Mouse (Mus musculus): ENCODE results near the gene Abhd14b.

Gene Abhd14b

DNA sequence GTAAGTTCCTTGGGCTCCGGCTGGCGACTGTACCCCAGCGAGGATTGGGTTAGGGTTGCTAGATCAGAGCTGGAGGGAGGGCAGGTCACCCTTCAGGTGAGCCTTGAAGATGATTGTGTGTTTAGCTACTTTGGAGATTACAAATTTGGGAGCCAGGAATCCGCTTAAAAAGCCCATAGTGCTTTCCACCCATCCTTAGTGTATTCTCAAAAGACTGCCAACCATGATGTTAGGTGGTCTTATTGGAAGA, 17.3 kb upstream of the Abhd14b start:
- DNase-seq: no peak

DNA sequence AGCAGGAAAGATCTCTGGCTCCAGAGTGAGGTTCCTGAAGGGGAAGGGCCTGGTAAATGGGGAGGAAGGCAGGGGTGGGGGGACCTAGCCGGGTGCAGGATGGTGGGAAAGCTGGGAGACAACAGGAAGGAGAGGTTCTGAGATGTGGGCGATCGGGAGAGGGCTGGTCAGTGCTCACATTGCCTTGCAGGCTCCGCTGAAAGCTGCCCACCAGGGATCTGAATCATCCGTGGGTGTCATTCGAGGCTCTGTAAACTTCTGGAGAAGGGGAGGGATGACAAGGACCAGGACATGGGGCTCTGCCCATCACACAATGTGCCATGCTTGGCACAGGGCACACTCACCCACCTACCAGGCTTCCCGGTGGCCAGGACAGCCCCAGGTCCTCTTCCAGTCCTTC, 13.9 kb upstream of the Abhd14b start:
- DNase-seq: no peak

DNA sequence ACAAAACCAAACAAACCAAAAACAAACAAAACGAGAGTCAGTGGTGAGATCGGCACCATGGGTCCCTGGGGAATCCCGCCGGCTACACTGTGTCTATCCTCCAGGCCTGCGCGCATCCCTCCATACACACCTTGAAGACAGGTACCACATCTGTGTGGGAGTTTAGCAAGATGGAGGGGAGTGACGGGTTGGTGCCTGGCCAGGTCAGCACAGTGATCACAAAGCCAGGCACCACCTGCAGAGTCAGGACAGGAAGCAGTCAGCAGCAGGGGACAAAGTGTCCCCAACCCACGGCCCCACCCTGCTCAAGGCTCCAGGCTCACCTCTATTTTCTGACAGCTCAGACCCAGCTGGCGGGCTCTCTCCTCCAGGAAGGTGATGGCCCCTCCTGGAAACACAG, 10.7 kb upstream of the Abhd14b start:
- peak; percentile 4 for DNase-seq

DNA sequence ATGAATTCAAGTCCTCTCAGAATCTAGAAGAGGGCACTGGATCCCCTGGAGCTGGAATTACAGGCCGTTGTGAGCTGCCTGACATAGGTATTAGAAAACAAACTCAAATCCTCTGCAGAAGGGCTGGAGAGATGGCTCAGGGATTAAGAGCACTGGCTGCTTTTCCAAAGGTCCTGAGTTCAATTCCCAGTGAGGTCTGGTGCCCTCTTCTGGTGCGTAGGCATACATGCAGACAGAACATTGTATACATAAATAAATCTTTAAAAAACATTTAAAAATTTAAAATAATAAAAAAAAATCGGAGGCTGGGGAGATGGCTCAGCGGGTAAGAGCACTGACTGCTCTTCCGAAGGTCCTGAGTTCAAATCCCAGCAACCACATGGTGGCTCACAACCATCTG, 4.6 kb upstream of the Abhd14b start:
- DNase-seq: no peak

DNA sequence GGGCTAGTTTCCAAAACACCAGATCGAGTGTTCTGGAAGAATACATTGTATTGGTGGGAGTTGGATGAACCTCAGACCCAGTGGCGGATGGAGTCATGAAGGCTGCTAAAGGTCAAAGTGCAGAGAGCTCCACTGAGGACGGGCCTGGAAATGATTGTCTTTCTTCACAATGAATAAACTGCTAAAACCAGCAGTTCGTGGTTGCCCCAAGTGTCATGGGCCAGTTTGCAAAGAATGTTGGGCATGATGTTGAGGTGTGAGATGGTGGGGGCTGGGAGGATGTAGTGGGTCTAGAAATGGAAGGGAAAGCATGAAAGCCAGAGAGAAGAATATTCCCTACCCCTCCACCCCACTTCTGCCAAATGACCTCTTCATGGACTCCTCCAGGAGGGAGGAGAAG, 2.4 kb upstream of the Abhd14b start:
- peak; percentile 50 for DNase-seq

DNA sequence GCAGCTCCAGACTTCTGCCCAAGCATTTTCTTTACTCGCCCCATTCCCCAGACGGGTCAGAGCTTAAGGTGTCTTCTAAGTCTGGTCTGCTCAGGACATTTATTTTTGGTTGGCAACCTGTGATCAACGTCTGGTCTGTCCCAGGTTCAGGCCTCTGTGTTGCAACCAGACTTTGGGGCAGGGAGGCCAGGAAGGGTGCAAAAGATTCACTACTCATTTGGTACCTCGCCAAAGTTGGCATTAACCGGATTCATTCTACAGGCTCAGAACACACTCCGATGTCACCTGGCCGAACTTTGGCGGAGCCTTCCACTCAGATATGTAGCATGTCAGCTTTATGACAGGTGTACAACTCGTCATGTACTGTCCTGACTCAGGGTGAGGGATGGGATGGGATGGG, 692 bp downstream of the Abhd14b start:
- no peak for DNase-seq

DNA sequence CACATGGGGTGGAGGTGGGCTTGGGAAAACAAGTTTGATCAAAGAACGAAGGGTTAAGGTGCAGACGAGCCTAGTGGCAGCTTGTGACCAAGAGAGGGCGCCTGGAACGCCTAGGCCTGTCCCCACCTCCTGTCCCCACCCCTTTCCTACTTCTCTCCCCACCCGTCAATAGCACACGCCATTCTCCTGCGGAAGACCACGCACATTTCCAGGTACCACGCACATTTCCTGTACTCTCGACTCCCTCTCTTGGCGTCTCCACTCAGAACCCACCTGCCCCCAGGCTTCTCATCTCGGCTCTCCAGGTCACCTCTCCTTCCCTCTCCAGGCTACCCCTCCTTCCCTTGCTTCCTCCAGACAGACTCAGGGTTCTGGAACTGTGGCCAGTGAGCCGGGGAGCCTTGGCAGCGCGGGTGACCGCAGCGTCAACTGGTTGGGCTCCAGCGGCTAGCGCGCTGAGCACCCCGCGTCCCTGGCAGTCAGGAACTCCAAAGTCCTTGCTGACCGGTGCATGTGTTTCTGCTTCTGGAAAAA, 1.3 kb downstream of the Abhd14b start:
- DNase-seq: peak; percentile 86

DNA sequence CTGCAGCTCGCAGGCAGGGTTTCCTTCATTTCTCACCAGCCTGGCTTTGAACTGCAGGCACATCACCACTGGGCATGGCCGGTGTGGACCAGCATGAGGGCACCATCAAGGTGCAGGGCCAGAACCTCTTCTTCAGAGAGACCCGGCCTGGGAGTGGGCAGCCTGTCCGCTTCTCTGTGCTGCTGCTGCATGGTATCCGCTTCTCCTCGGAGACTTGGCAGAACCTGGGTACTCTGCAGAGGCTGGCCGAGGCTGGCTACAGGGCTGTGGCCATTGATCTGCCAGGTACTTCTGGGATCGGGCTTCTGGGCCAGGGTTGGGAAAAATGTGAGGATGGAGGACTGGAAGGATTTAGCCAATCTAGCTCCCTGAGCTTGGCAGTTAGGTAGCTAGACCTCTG, 2.7 kb downstream of the Abhd14b start:
- no peak for DNase-seq

DNA sequence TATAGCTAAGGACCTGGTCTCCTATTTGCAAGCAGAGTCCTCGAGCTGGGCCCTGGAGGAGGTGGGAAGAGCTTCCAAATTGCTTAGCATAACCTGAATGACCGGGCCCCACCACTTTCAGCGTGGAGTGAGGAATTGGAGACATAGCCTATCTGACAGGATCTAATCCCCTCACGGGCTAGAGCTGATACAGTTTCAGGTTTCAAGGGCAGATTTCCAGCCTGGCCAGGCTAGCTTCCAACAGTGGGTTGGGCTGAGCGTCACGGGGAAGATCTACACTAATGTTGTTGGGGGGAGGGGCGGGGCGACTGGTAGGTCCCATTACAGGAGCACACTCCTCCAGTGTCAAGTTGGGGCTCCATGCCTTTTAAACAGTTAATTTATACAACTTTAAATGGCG, 3.4 kb downstream of the Abhd14b start:
- peak; percentile 87 for DNase-seq

DNA sequence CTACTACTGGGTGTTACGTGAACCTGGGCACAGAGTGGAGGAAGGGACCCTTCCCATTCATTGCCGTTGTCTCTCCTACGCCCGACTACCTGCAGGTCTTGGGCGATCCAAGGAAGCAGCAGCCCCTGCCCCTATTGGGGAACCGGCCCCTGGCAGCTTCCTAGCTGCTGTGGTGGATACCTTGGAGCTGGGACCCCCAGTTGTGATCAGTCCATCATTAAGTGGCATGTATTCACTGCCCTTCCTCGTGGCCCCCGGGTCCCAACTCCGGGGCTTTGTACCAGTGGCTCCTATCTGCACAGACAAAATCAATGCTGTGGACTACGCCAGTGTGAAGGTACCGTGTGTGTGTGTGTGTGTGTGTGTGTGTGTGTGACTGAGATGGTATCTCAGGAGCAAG, 4.0 kb downstream of the Abhd14b start:
- no peak for DNase-seq

DNA sequence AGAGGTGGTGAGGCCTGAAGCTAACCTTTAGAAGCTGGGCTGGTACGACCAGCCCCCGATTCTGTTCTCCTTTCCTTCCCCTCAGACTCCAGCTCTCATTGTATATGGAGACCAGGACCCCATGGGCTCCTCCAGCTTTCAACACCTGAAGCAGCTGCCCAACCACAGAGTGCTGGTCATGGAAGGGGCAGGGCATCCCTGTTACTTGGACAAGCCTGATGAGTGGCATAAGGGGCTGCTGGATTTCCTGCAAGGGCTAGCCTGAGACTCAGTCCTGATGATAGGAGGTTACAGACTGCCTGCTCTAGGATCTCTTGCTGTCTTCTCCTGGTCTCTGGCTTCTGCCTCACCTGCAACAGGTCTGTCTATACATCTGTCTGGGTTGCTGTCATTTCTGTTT, 4.6 kb downstream of the Abhd14b start:
- DNase-seq: no peak

DNA sequence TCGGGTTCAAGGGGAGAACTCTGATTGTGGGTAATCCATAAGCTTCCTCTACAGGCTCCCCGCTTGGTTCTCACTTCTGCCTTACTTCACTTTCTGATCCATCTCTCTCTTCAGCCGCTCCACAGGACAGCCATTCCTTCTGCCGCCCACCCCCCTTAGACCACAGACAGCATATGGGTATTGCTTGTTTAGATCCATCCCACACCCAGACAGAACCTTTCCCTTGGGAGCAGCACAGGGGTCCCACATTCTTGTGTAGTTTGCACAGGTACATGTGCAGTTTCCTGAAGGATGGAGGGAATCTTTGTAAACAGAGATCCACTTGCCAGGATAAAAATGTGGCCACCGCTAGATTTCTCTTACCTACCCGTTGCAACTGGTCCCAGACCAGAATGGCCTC, 5.1 kb downstream of the Abhd14b start:
- DNase-seq: no peak

DNA sequence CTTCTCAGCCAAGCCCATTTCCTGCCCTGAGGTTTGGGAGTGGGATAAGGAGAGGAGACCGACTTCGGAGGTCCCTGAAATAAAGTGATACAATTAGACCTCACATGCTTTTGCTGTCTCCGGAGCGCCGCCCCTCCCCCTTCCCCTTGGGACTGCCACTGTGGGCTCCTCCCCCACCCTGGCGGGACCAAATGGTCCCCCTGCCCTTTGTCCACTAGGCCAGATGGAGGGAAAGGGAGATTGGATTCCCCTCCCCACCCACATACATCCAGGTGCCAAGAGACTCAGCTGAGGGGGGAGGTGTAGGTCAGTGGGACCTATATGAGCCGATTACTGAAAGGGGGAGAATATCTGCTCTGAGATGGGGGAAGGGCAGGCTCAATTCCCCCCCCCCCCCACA, 5.6 kb downstream of the Abhd14b start:
- peak; percentile 77 for DNase-seq

DNA sequence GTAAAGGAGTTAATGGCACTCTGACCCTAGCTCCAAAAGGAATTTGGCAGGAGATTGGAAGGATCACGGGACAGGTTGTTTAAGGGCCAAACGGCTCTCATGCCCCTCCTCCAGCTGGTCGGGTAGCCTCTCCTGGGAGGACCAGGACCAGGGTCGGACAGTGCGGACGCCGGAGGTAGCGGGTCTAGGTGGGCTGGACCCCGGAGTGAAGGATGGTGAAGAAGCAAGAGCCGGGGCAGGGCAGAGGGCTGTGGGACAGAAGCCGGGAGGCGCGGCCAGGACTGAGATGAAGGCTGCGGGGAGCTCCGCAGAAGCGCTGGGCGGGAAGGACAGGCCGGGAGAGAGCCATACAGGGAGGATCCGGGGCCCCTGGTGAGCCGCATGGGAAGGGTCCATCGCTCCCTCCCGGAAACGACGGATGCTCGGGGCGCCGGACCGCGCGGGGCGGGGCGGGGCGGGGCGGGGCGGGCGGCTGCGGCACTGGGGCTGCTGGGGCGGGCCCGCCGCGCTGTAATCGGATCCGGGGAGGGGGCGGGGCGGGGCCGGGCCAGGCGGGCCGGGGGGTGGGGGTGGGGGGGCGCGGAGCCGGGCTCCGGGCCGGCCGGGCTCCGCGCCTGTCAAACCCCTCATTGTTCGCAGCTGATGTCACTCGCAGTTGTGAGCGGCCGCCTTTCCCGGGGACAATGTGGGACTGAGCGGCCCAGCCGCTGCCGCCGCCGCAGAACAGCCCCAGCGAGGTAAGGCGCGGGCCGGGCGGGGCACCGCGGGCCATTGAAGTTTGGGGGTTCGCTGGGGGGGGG, 6.2 kb downstream of the Abhd14b start, which contains the start of gene Pcbp4:
Gene Pcbp4 (plus strand): TSS at position 21 of the 800 bp plus-strand sequence.
- peak; percentile 85 for DNase-seq

DNA sequence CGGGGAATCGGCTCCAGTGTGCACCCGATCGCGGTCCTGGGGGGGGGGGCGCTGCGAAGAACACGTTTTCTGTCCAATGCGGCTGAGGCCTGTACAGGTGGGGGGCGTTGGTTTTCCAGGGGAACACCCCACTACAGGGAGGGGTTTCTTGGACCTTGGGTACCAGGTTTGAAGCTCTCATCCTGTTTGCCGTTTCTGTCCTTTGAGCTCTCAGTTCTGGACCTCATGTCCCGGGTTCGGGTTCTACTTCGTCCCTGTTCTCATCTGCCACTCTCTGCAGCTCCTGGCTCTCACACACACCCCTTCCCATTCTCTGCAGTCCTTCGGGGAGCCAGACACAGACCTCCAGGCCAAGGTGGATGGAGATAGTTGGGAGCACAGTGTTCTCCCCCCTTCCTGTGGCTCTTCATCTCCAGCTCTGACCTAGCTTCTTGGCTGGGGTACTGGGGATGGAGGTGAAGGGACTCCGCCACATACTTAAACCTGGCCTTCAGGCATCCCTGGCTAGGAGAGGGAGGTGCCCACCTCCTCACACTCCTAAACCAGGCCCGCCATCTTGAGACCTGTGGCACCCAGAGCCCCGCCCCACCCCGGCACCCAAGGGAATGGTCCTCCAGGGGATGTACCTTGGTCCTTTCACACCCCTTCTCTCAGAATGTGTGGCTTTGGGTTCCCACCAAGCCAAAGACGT, 7.0 kb downstream of the Abhd14b start:
- DNase-seq: no peak

DNA sequence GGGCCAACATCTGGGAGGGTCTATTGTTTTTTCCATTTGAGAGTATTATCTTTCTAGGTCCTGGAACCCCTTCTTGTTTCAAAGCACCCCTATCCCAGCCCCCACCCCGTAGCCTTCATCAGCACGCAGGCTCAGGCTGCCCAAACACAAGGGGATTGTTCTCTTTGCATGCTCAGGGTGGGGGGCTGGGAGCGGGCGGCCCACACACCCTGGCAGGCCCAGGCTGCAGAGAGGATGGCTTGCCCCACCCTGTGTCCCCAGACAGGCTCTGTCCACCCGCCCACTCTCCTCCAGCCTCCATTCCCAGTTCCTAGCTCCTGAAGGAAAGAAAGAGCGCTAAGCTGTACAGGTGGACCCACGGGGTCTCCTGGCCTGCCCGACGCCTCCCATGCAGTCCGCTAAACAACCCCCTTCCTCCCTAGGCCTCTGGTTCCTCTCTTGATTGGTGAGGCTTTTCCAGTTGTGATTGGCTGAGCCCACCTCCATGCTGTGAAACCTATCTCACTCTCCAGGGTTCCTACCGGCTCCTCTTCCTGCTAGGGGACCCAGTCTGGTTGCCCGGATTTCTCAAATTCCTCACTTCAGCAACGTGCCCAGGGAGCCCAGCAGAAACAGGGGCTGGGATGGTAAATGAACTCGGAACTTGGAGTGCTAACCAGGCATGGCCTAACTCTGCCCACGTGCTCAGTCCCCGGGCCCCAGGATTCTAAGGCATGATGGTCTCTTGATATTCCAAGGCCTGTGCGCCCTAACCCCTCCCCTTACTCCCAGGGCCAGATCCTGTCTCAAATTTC, 7.8 kb downstream of the Abhd14b start:
- no peak for DNase-seq

DNA sequence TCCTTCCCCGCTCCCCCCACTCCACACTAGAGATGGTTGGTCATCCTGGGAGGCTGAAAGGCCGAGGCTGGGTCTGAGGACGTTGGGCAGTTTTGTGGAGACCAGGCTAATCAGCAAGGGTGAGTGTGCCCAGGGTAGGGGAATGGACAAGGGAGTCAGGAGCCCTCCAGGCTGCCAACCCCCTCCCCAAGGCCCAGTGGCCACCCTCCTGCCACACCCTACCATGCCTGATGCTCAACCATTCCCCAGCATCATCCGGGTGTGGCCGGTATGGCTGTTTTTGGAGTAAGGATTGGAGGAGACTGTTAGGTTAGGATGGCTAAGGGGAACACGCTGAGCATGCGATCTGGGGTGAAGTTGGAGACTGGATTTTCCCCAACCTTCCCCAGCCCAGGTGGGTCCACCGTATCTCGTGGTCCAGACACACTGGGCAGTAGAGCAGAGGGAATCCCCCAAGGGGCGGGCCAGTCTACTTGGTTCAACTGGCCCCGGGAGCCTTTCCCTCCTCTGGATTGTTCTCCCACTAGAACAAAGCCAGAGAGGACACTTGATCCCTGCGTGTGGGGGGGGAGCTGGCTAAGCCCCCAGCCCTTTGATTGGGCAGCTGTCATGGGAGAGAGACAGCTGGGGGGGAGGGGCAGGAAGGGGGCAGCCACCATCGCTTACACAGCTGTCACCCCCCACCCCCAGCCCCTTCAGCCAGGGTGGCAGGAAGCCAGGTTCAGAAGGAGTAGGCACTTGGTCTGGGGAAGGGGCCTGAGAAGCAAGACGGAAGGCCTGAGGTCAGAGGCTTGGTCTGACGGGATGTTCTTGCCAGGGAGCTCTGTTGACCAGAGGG, 9.3 kb downstream of the Abhd14b start:
- no peak for DNase-seq

DNA sequence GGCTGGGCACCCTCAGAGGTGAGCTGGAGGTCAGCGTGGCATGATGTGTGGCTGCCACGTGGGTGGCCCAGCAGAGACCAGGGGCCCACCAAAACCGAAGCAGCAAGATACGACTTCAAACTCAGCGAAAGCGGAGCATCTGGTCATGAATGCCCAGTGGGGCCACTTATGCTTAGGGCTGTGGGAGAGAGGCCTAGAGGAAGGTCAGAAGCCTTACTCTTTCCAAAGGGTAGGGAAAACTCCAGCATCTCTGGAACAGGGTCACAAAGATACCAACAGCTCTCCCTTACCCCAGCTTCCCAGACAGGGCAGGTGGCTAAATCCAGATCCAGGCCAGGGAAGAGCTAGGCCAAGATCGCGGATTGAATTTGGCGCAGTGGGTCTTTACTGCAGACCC, 9.9 kb downstream of the Abhd14b start:
- DNase-seq: no peak

DNA sequence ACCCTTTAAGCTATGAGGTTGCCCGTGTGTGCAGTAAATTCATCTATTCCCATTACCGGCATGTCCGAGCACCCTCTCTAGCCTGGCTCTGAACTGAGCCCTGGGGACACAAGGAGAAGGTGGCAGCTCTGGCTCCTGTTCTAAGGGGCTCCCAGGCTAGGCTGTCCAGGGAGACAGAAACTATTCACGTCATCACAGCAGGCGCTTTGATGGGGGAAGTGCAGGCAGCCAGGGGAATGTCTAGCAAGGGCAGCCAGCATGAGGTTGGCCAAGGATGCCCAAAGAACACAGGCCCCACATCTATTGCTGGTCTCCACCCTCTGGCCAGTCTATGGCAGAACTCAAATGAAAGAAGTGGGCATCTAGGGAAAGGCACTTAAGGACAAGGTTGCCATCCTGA, 10.7 kb downstream of the Abhd14b start:
- no peak for DNase-seq

DNA sequence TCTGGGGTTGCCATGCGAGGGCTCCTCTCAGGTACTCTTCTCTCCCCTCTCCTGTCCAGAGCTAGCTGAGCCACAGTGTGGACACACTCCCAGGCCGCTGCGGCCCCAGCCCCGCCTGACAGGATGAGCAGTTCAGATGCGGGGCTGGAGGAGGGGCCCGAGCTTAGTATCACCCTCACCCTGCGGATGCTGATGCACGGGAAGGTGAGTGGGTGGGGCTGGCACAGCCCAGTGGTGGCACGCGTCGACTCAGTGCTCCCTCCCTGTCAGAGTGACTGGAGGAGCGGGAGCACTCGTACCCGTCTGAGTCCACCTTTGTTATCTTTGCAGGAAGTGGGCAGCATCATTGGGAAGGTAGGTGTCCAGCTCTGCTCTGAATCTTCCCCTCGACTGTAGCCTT, 12.7 kb downstream of the Abhd14b start:
- DNase-seq: no peak

DNA sequence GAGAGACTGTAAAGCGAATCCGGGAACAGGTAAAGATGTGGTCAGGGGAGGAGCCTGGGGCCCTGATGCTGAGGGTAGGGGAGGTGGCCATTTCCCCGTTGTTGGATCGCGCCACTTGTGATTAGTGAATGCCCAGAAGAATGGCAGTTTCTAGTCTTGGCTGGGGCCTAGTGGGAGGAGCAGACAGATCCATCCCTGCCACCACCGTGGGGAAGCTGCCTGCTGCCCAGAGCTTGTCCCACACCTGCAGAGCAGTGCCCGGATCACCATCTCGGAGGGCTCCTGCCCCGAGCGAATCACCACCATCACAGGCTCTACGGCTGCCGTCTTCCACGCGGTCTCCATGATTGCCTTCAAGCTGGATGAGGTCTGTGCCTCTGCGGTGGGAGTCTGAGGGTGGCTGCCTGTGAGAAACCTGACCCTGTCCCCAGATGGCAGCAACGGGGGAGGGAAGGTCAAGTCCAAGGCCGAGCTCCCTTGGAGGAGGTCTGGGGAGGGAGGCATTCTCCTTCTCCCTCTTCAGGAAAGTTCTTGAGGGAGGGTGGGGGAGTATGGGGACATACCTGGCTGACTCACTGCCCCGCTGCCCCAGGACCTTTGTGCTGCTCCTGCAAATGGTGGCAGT, 13.3 kb downstream of the Abhd14b start:
- DNase-seq: no peak

DNA sequence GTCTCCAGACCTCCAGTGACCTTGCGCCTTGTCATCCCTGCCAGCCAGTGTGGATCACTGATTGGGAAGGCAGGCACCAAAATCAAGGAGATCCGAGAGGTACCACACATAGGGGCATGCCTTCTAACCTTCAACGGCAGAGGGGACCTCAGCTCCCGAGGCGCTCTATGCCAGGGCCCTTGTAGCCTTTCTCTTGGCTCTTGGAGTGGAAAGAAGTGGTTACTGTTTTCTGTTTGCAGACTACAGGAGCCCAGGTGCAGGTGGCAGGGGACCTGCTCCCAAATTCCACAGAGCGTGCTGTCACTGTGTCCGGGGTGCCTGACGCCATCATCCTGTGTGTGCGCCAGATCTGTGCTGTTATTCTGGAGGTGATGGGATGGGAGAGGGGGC, 13.8 kb downstream of the Abhd14b start:
- no peak for DNase-seq
